ENCODE assay signal across 8 mouse cellular contexts in the genomic region with DNA sequence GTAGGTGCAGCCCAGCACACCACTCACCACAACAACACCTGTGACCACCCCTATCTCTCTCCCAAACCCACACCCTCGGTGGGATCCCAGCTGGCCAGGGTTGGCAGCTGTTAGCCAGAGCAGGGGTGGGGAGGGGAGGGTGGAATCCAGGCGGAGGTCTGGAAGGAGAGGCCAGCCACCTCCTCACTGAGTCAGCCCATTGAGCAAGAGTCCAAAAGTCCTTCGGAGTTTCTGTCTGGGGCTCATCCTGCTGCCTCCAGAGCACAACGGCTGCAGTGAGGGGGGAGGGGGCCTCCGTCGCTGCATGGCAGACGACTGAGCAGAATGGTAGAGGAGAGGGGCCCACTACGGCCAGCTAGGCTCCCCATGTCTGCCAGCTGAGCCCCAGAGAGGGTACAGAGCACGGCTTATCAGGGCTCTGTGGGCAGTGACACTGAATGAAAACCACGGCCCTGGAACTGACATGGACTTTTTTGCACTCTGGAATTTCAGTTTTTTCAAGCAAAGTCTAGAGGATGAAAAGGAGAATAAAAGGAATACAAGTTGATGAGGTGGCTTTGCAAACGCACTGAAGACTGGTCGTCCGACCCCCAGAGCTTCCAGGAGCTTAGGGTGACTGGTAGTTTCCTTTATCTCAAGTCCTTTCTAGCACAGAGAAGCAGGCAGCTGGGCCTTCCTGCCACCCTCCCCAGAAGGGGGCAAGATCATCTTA. TPM values are rescaled to one million over a fixed set of nuclear protein-coding genes. Genes with fewer than 3 reads are reported as not detected.
DNase-seq lines count a peak whose midpoint lies in the region; ATAC-seq and TF ChIP-seq lines count a peak whose summit lies in the region.

No protein-coding gene starts in this region.

- TF ChIP-seq CTCF in cerebellum, adult 2 months (IDR thresholded peaks at IDR 0.05; ENCODE audit: borderline replicate concordance, insufficient read depth, low read depth, low read length): no peak

- DNase-seq in thymus, postnatal 0 days (ENCODE audit: low spot score): peak; percentile 35
- no peak for DNase-seq in thymus, adult 18-20 months
- peak; percentile 25 for DNase-seq in limb, embryonic 11.5 days (ENCODE audit: low spot score)
- DNase-seq in layer of hippocampus, adult 9-11 months: no peak
- DNase-seq in cerebellum, postnatal 25 days: no peak
- no peak for DNase-seq in cerebellum, adult 2 months

- H3K27ac ChIP-seq in heart, embryonic 15.5 days: no peak overlapping the region
- no peak overlapping the region for H3K27ac ChIP-seq in limb, embryonic 11.5 days (replicated peaks; ENCODE audit: low read depth, low read length)
- H3K27ac ChIP-seq in neural tube, embryonic 12.5 days: no peak overlapping the region
- no peak overlapping the region for H3K27ac ChIP-seq in cerebellum, adult 2 months (ENCODE audit: insufficient read depth, low read length)

- no peaks in the 10 kb centered on the region for H3K36me3 ChIP-seq in heart, embryonic 15.5 days
- H3K36me3 ChIP-seq in limb, embryonic 11.5 days (ENCODE audit: control insufficient read depth, insufficient read depth, low read length): peaks cover 5% of the 10 kb centered on the region; the same call in 1 of the 2 replicates
- peaks cover 34% of the 10 kb centered on the region for H3K36me3 ChIP-seq in neural tube, embryonic 12.5 days

- no peak overlapping the region for H3K9ac ChIP-seq in heart, embryonic 15.5 days
- no peak overlapping the region for H3K9ac ChIP-seq in limb, embryonic 11.5 days (ENCODE audit: low read length)
- 0 out of 2 replicates have a peak overlapping the region, but pooled peaks have one; percentile 2 for H3K9ac ChIP-seq in neural tube, embryonic 12.5 days

- H3K4me2 ChIP-seq in heart, embryonic 15.5 days: peak overlapping the region; percentile 32; the same call in 1 of the 2 replicates
- H3K4me2 ChIP-seq in limb, embryonic 11.5 days (ENCODE audit: low read depth, severe bottlenecking): no peak overlapping the region
- H3K4me2 ChIP-seq in neural tube, embryonic 12.5 days (replicated peaks): peak overlapping the region; percentile 78

- H3K9me3 ChIP-seq in heart, embryonic 15.5 days (replicated peaks): no peaks in the 10 kb centered on the region
- H3K9me3 ChIP-seq in limb, embryonic 11.5 days (ENCODE audit: control insufficient read depth, low read length): no peaks in the 10 kb centered on the region
- no peaks in the 10 kb centered on the region for H3K9me3 ChIP-seq in neural tube, embryonic 12.5 days

- no peak overlapping the region for H3K4me3 ChIP-seq in heart, embryonic 15.5 days
- H3K4me3 ChIP-seq in limb, embryonic 11.5 days (ENCODE audit: low read depth, low read length): no peak overlapping the region
- no peak overlapping the region for H3K4me3 ChIP-seq in neural tube, embryonic 12.5 days
- no peak overlapping the region for H3K4me3 ChIP-seq in cerebellum, adult 2 months (replicated peaks; ENCODE audit: insufficient read depth, low read depth, low read length)

- H3K4me1 ChIP-seq in heart, embryonic 15.5 days (replicated peaks): peaks cover 19% of the 10 kb centered on the region
- peaks cover 40% of the 10 kb centered on the region for H3K4me1 ChIP-seq in limb, embryonic 11.5 days (ENCODE audit: control insufficient read depth, insufficient read depth, low read length)
- H3K4me1 ChIP-seq in neural tube, embryonic 12.5 days: peaks cover 62% of the 10 kb centered on the region
- peaks cover 8% of the 10 kb centered on the region for H3K4me1 ChIP-seq in cerebellum, adult 2 months (ENCODE audit: control insufficient read depth, insufficient read depth, low read length)

- ATAC-seq in heart, embryonic 15.5 days (replicated peaks; ENCODE audit: insufficient number of reproducible peaks, insufficient read depth, low FRiP score, low read depth): no peak
- no peak for ATAC-seq in limb, embryonic 11.5 days (ENCODE audit: insufficient number of reproducible peaks, low FRiP score, low TSS enrichment, low read depth)
- ATAC-seq in neural tube, embryonic 12.5 days (ENCODE audit: low FRiP score, low read depth): peak; percentile 34

- 17% methylated on average over 13 of the region's 13 CpGs for WGBS in heart, embryonic 15.5 days
- WGBS in limb, embryonic 11.5 days: 31% methylated on average over 13 of the region's 13 CpGs
- 7% methylated on average over 13 of the region's 13 CpGs for WGBS in neural tube, embryonic 12.5 days
- WGBS in cerebellum, adult 2 months: 30% methylated on average over 13 of the region's 13 CpGs

- no peak for TF ChIP-seq POLR2A in cerebellum, adult 2 months (IDR thresholded peaks at IDR 0.05; ENCODE audit: borderline replicate concordance, insufficient read depth, low read length)

- H3K27me3 ChIP-seq in heart, embryonic 15.5 days: peaks cover 32% of the 10 kb centered on the region
- no peaks in the 10 kb centered on the region for H3K27me3 ChIP-seq in limb, embryonic 11.5 days (ENCODE audit: control insufficient read depth, insufficient read depth, low read length)
- no peaks in the 10 kb centered on the region for H3K27me3 ChIP-seq in neural tube, embryonic 12.5 days (replicated peaks)
- peaks cover 2% of the 10 kb centered on the region; the same call in 1 of the 2 replicates for H3K27me3 ChIP-seq in cerebellum, adult 2 months (ENCODE audit: control insufficient read depth, insufficient read depth, low read length)

RNA-seq across cellular contexts. Expression of gene Inava, which starts 5.6 kb away (rescaled TPM):
- polyA plus RNA-seq in thymus, postnatal 0 days (2015; fragmentation: Nextera tagmentation; extraction: Ambion mirVana): 5.0 and 5.9 TPM in 2 replicates
- polyA plus RNA-seq in heart, embryonic 15.5 days (2015; fragmentation: Nextera tagmentation; extraction: Ambion mirVana): 0.45 and 3.8 TPM in 2 replicates
- polyA plus RNA-seq in limb, embryonic 11.5 days (2014; fragmentation: Nextera tagmentation; extraction: Ambion mirVana): 26.8 and 27.8 TPM in 2 replicates
- polyA plus RNA-seq in neural tube, embryonic 12.5 days (2016; fragmentation: Nextera tagmentation; extraction: Ambion mirVana): 10.3 and 10.6 TPM in 2 replicates
- 1.4 and 1.8 TPM in 2 replicates for polyA plus RNA-seq in cerebellum, adult 2 months (2012; rRNA removed)

RNA-seq across cellular contexts. Expression of gene Mroh3, which starts 15.9 kb away (rescaled TPM):
- 0.05 and 0.46 TPM in 2 replicates for polyA plus RNA-seq in thymus, postnatal 0 days (2015; fragmentation: Nextera tagmentation; extraction: Ambion mirVana)
- polyA plus RNA-seq in heart, embryonic 15.5 days (2015; fragmentation: Nextera tagmentation; extraction: Ambion mirVana): not detected in 2 replicates
- 0.33 and 0.40 TPM in 2 replicates for polyA plus RNA-seq in limb, embryonic 11.5 days (2014; fragmentation: Nextera tagmentation; extraction: Ambion mirVana)
- 0.49 TPM in 1 of 2 replicates, not detected in the other for polyA plus RNA-seq in neural tube, embryonic 12.5 days (2016; fragmentation: Nextera tagmentation; extraction: Ambion mirVana)
- 0.63 and 1.0 TPM in 2 replicates for polyA plus RNA-seq in cerebellum, adult 2 months (2012; rRNA removed)

RNA-seq across cellular contexts. Expression of gene Gpr25, which starts 32.2 kb away (rescaled TPM):
- polyA plus RNA-seq in thymus, postnatal 0 days (2015; fragmentation: Nextera tagmentation; extraction: Ambion mirVana): 2.0 and 2.3 TPM in 2 replicates
- polyA plus RNA-seq in heart, embryonic 15.5 days (2015; fragmentation: Nextera tagmentation; extraction: Ambion mirVana): 0.15 and 0.34 TPM in 2 replicates
- not detected in 2 replicates for polyA plus RNA-seq in limb, embryonic 11.5 days (2014; fragmentation: Nextera tagmentation; extraction: Ambion mirVana)
- polyA plus RNA-seq in neural tube, embryonic 12.5 days (2016; fragmentation: Nextera tagmentation; extraction: Ambion mirVana): not detected in 2 replicates
- polyA plus RNA-seq in cerebellum, adult 2 months (2012; rRNA removed): 7.0 and 7.7 TPM in 2 replicates

Comparison
In these comparisons a context has a peak if more than half of its experiments do, and no peak if none do; other contexts are left out.
1. DNase-seq: peak in thymus, postnatal 0 days (single experiment) and limb, embryonic 11.5 days (single experiment); none in thymus, adult 18-20 months (0 of 2), layer of hippocampus, adult 9-11 months (single experiment), cerebellum, postnatal 25 days (0 of 2) and cerebellum, adult 2 months (0 of 2).